Mouse (Mus musculus) hindbrain, postnatal 0 days (tissue): ENCODE data around the gene Rnf181. TPM values are rescaled to one million over a fixed set of nuclear protein-coding genes. Genes with fewer than 3 reads are reported as not detected.

Experiments used
- ATAC-seq: fragments of 200-750 bp; cut with Nextera tagmentation; 2 replicates; pipeline ENCODE4 v1.8.0; 2017; ENCODE audit warnings: mild to moderate bottlenecking, moderate TSS enrichment, moderate library complexity
- DNase-seq: peaks from one replicate; pipeline ENCODE4 v3.0.0-alpha.2; 2015; ENCODE audit warnings: low spot score
- H3K27ac ChIP-seq: fragments of 300-500 bp; sonication (generic); 2 replicates; pipeline ENCODE4 v1.5.1; 2014; ENCODE audit warnings: mild to moderate bottlenecking
- H3K27me3 ChIP-seq: fragments of 300-500 bp; sonication (generic); 2 replicates; pipeline ENCODE4 v1.6.1; 2014; ENCODE audit warnings: low read length, mixed read lengths; ENCODE audit not compliant: insufficient read depth
- H3K36me3 ChIP-seq: fragments of 300-500 bp; sonication (generic); 2 replicates; pipeline ENCODE4 v1.6.1; 2014; ENCODE audit warnings: low read length, mixed read lengths; ENCODE audit not compliant: insufficient read depth
- H3K4me1 ChIP-seq: fragments of 300-500 bp; sonication (generic); 2 replicates; pipeline ENCODE4 v1.6.1; 2014; ENCODE audit warnings: antibody characterized with exemption, low read length, mixed read lengths; ENCODE audit not compliant: insufficient read depth
- H3K4me2 ChIP-seq: fragments of 300-500 bp; sonication (generic); 2 replicates; pipeline ENCODE4 v1.6.1; 2014; ENCODE audit warnings: low read depth, mild to moderate bottlenecking, low read length, moderate library complexity, mixed read lengths
- H3K4me3 ChIP-seq: fragments of 300-500 bp; sonication (generic); 2 replicates; pipeline ENCODE4 v1.5.1; 2014; ENCODE audit warnings: low read length
- H3K9ac ChIP-seq: fragments of 300-500 bp; sonication (generic); replicated peaks from 2 replicates; pipeline ENCODE4 v1.6.1; 2014; ENCODE audit warnings: mild to moderate bottlenecking, low read length, moderate library complexity, mixed read lengths
- H3K9me3 ChIP-seq: fragments of 300-500 bp; sonication (generic); 2 replicates; pipeline ENCODE4 v1.6.1; 2016; ENCODE audit warnings: low read length, mixed read lengths
- CTCF ChIP-seq: IDR thresholded peaks from 2 replicates; pipeline ENCODE4 v1.5.1; 2016; ENCODE audit warnings: antibody characterized with exemption, control low read depth, low read depth
- WGBS: fragments of 180-500 bp; shearing (Covaris S2); extraction: QIAGEN DNeasy Blood & Tissue Kit; methylation state at CpG from one replicate; pipeline ENCODE4 v1.1.7; 2014; 5-methylcytosine and 5-hydroxymethylcytosine counted together
- polyA plus RNA-seq: library from polyadenylated mRNA; unstranded; fragments of >200 nt; fragmentation: Nextera tagmentation; extraction: Ambion mirVana; gene quantifications from 2 replicates; pipeline ENCODE4 v1.2.1, GENCODE M21; 2015
- total RNA-seq: library from RNA; depleted of rRNA; stranded (reverse); fragments of >200 nt; gene quantifications from 2 replicates; pipeline ENCODE4 v1.2.3, GENCODE M21; 2014

Gene Rnf181
- total and polyA plus RNA-seq, 2 experiments from 2014 or later: 70.6 to 134 TPM

DNA sequence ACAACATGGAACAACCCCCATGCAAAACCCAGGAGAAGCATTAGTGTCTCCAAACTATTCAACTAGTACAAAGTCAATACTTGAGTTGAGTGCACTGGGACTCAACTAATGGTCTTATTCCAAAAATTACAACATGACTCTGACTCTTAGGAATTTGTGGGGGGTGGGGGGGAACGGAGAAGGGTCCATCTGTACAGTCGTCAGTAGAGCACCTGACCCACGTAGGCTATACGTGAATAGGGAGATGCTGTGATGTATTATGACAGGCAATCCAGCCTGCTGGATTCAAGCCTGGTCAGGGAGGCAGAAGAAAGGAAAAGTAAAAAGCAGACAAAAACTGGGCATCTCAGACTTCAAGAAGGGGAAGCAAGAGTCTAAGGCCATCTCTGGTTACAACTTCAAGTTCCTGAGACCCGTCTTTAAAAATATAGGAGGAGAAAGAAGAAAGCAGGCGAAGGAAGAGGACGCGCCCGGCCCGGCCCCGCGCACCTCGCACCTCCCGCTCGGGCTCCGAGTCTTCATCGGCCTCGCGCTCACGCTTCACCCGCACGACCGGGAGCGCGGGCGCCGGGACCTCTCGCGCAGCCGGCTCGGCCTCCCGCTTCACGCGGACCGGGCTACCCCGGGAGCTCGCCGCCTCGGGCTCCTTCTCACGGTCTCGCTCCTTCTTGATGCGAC lies 22.2 kb downstream of the Rnf181 start:
- ATAC-seq (peak; percentile 50), DNase-seq (no peak)
- Histone ChIP-seq H3K9ac (peak overlapping the region; percentile 83), H3K4me1 (peaks cover 16% of the 10 kb centered on the region), H3K27ac (peak overlapping the region; percentile 77), H3K4me3 (peak overlapping the region; percentile 88), H3K36me3 (peaks cover 9% of the 10 kb centered on the region; the same call in 1 of the 2 replicates), H3K9me3 (no peaks in the 10 kb centered on the region), H3K4me2 (peak overlapping the region; percentile 82), H3K27me3 (no peaks in the 10 kb centered on the region)
- TF ChIP-seq CTCF: no peak
- under 1% methylated on average over 41 of the region's 42 CpGs for WGBS

DNA sequence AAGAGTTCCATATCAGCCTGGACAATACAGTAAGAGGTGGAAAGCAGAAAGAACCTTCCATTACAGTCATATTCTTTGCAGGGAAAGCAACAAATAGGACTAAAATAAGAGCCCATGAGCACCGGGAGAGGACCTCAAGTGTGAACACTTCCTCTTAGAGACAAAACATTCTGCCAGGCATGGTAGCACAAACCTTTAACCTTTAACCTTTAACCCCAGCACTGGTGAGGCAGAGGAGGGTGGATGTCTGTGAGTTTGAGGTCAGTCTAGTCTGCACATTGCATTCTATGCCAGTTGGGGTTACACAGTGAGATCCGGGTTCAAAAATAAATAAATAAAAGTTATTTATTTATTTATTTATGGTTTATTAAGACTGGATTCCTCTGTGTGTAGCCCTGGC lies 26.3 kb downstream of the Rnf181 start:
- Histone ChIP-seq H3K9ac (no peak overlapping the region), H3K27ac (no peak overlapping the region), H3K4me2 (no peak overlapping the region), H3K27me3 (no peaks in the 10 kb centered on the region), H3K4me3 (no peak overlapping the region), H3K9me3 (no peaks in the 10 kb centered on the region), H3K4me1 (peaks cover 9% of the 10 kb centered on the region), H3K36me3 (peaks cover 27% of the 10 kb centered on the region; the same call in 1 of the 2 replicates)
- WGBS: 68% methylated on average over 2 of the region's 2 CpGs
- TF ChIP-seq CTCF: no peak
- ATAC-seq (no peak), DNase-seq (no peak)

GRCm38 (mm10) chr6:72333111-72333510 lies 33.6 kb downstream of the Rnf181 start:
- H3K9me3 ChIP-seq: no peaks in the 10 kb centered on the region
- H3K4me2 ChIP-seq: no peak overlapping the region
- no peak overlapping the region for H3K9ac ChIP-seq
- ATAC-seq (no peak), DNase-seq (no peak)
- H3K4me3 ChIP-seq: no peak overlapping the region
- TF ChIP-seq CTCF: no peak
- H3K27me3 ChIP-seq: no peaks in the 10 kb centered on the region
- 79% methylated on average over 5 of the region's 5 CpGs for WGBS
- no peaks in the 10 kb centered on the region for H3K4me1 ChIP-seq
- H3K27ac ChIP-seq: no peak overlapping the region
- peaks cover 66% of the 10 kb centered on the region for H3K36me3 ChIP-seq

- WGBS: 96% methylated on average over 4 of the region's 4 CpGs
- no peak overlapping the region for H3K4me2 ChIP-seq
- no peaks in the 10 kb centered on the region for H3K27me3 ChIP-seq
- no peaks in the 10 kb centered on the region for H3K9me3 ChIP-seq
- no peak overlapping the region for H3K27ac ChIP-seq
- H3K4me3 ChIP-seq: no peak overlapping the region
- no peaks in the 10 kb centered on the region for H3K4me1 ChIP-seq
- TF ChIP-seq CTCF: no peak
- H3K9ac ChIP-seq: no peak overlapping the region
- ATAC-seq: no peak
- H3K36me3 ChIP-seq: peaks cover 58% of the 10 kb centered on the region
- DNase-seq: no peak
These were observed 36.6 kb downstream of the Rnf181 start for GRCm38 (mm10) chr6:72330133-72330532.

GRCm38 (mm10) chr6:72329019-72329418 lies 37.7 kb downstream of the Rnf181 start:
- ATAC-seq (no peak), DNase-seq (no peak)
- peaks cover 59% of the 10 kb centered on the region for H3K36me3 ChIP-seq
- TF ChIP-seq CTCF: no peak
- H3K27ac ChIP-seq: no peak overlapping the region
- no peak overlapping the region for H3K4me3 ChIP-seq
- H3K9me3 ChIP-seq: no peaks in the 10 kb centered on the region
- no peak overlapping the region for H3K4me2 ChIP-seq
- no peak overlapping the region for H3K9ac ChIP-seq
- 92% methylated on average over 5 of the region's 5 CpGs for WGBS
- no peaks in the 10 kb centered on the region for H3K27me3 ChIP-seq
- H3K4me1 ChIP-seq: no peaks in the 10 kb centered on the region

- Histone ChIP-seq H3K4me2 (no peak overlapping the region), H3K4me1 (no peaks in the 10 kb centered on the region), H3K27me3 (no peaks in the 10 kb centered on the region), H3K9ac (no peak overlapping the region), H3K4me3 (no peak overlapping the region), H3K36me3 (peaks cover 62% of the 10 kb centered on the region), H3K27ac (no peak overlapping the region), H3K9me3 (no peaks in the 10 kb centered on the region)
- ATAC-seq: 0 out of 2 replicates have a peak, but pooled peaks have one; percentile 18
- WGBS: 76% methylated on average over 6 of the region's 6 CpGs
- TF ChIP-seq CTCF: peak; percentile 49
- DNase-seq: peak; percentile 15
These were observed 40.5 kb downstream of the Rnf181 start for GRCm38 (mm10) chr6:72326274-72326673.

GRCm38 (mm10) chr6:72323786-72324508 lies 42.8 kb downstream of the Rnf181 start:
- ATAC-seq: no peak

More at GRCm38 (mm10) chr6:72323786-72324508, 42.8 kb downstream of the Rnf181 start:
- no peak overlapping the region for H3K27ac ChIP-seq
- no peak for TF ChIP-seq CTCF
- H3K27me3 ChIP-seq: no peaks in the 10 kb centered on the region
- H3K4me2 ChIP-seq: no peak overlapping the region
- no peak for DNase-seq
- peaks cover 77% of the 10 kb centered on the region for H3K36me3 ChIP-seq
- 87% methylated on average over 6 of the region's 6 CpGs for WGBS
- no peaks in the 10 kb centered on the region for H3K4me1 ChIP-seq
- no peak overlapping the region for H3K4me3 ChIP-seq
- H3K9me3 ChIP-seq: no peaks in the 10 kb centered on the region
- no peak overlapping the region for H3K9ac ChIP-seq
